Mouse (Mus musculus): ENCODE data around the gene Bak1.

DNA sequence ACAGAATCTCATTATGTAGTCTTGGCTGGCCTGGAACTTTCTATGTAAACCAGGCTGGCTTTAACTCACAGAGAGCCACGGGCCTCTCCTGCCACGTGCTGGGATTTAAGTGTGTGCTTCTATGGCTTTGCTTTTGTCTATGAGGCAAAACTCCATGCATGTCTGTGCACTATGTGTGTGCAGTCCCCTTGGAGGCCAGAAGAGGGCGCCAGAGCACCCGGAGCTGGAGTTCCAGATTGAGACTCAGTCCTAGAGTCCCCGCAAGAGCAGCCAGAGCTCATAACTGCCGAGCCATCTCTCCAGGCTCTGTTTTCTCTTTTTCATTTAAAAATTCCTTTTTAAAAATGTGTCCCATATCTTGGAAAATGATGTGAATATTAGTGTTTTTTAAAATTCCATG lies 49.1 kb upstream of the Bak1 start:
- TF ChIP-seq CTCF (IDR thresholded peaks at IDR 0.05), result peak; percentile 56
- no peak for TF ChIP-seq EP300 (IDR thresholded peaks at IDR 0.05)
